Mouse (Mus musculus): ENCODE measurements at regions not wholly inside any gene's neighbourhood (a gene's known extent, or its start where the extent isn't known, plus 50 kb on each side); places are given as distances from the start of the nearest gene placed in this dataset.
A peak's percentile ranks its signal among the peaks of the same experiment; 100 is the strongest.

- H3K27ac ChIP-seq (ENCODE audit: low read depth, low read length): no peak overlapping the region
- H3K4me1 ChIP-seq (ENCODE audit: control insufficient read depth, insufficient read depth, low read length): no peaks in the 10 kb centered on the region
- ATAC-seq (ENCODE audit: low read depth): no peak
- H3K4me3 ChIP-seq (ENCODE audit: low read depth, low read length): no peak overlapping the region
- H3K36me3 ChIP-seq (ENCODE audit: control insufficient read depth, insufficient read depth, low read length): no peaks in the 10 kb centered on the region
- no peaks in the 10 kb centered on the region for H3K27me3 ChIP-seq (ENCODE audit: control insufficient read depth, insufficient read depth, low read length)
- H3K9ac ChIP-seq (replicated peaks; ENCODE audit: low read depth, low read length): no peak overlapping the region
- H3K4me2 ChIP-seq (ENCODE audit: low read depth, low read length): no peak overlapping the region
- WGBS: 50% methylated on average over 1 of the region's 1 CpGs
- H3K9me3 ChIP-seq (ENCODE audit: control insufficient read depth, low read length): no peaks in the 10 kb centered on the region
Measured at GRCm38 (mm10) chr17:78078381-78078780, 121.7 kb upstream of the Crim1 start.

DNA sequence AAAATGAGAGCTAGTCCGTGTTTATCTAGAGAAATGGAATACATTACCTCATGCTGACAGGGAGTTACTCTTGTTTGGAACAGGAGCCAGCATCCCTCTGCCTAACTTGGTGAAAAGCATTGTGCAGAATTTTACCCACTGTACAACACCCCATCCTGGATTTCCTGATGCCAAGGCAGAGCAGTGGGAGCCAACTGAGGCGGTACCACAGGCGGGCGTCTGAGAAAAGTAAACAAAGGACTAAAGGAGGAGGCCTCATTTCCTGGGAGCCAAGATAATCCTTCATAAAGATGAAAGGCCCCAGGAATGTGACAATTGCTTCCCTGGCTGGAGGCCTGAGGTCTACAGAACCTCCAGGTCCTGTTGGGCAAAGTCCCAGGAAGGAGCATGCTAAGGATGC, 115.6 kb upstream of the Crim1 start:
- no peak overlapping the region for H3K9ac ChIP-seq (replicated peaks; ENCODE audit: low read depth, low read length)
- H3K9me3 ChIP-seq (ENCODE audit: control insufficient read depth, low read length): no peaks in the 10 kb centered on the region
- no peaks in the 10 kb centered on the region for H3K36me3 ChIP-seq (ENCODE audit: control insufficient read depth, insufficient read depth, low read length)
- H3K4me1 ChIP-seq (ENCODE audit: control insufficient read depth, insufficient read depth, low read length): no peaks in the 10 kb centered on the region
- no peak overlapping the region for H3K4me3 ChIP-seq (ENCODE audit: low read depth, low read length)
- 38% methylated on average over 4 of the region's 4 CpGs for WGBS
- no peak overlapping the region for H3K27ac ChIP-seq (ENCODE audit: low read depth, low read length)
- no peak for ATAC-seq (ENCODE audit: low read depth)
- no peaks in the 10 kb centered on the region for H3K27me3 ChIP-seq (ENCODE audit: control insufficient read depth, insufficient read depth, low read length)
- no peak overlapping the region for H3K4me2 ChIP-seq (ENCODE audit: low read depth, low read length)

DNA sequence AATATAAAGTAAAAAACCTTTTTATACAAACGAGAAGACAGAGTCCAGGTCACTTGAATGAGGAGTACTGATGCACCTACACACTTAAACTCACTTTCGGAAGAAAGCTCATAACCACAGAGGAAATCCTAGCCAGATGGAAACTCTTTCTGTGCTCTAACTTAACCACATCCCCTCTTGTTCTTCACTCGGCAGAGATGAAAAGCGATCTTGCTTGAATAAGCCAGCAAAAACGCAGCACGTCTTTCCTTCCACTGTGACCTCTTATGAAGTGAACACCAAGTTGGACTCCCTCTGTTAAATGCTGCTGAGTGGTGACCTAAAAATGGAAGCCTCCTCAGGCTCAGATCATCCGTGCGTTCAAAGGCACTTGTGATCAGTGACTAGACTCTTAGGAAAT, 113.1 kb upstream of the Crim1 start:
- no peaks in the 10 kb centered on the region for H3K36me3 ChIP-seq (ENCODE audit: control insufficient read depth, insufficient read depth, low read length)
- no peaks in the 10 kb centered on the region for H3K4me1 ChIP-seq (ENCODE audit: control insufficient read depth, insufficient read depth, low read length)
- no peak overlapping the region for H3K9ac ChIP-seq (replicated peaks; ENCODE audit: low read depth, low read length)
- WGBS: 84% methylated on average over 8 of the region's 8 CpGs
- no peak overlapping the region for H3K27ac ChIP-seq (ENCODE audit: low read depth, low read length)
- H3K27me3 ChIP-seq (ENCODE audit: control insufficient read depth, insufficient read depth, low read length): no peaks in the 10 kb centered on the region
- no peaks in the 10 kb centered on the region for H3K9me3 ChIP-seq (ENCODE audit: control insufficient read depth, low read length)
- H3K4me2 ChIP-seq (ENCODE audit: low read depth, low read length): no peak overlapping the region
- ATAC-seq (ENCODE audit: low read depth): no peak
- no peak overlapping the region for H3K4me3 ChIP-seq (ENCODE audit: low read depth, low read length)

DNA sequence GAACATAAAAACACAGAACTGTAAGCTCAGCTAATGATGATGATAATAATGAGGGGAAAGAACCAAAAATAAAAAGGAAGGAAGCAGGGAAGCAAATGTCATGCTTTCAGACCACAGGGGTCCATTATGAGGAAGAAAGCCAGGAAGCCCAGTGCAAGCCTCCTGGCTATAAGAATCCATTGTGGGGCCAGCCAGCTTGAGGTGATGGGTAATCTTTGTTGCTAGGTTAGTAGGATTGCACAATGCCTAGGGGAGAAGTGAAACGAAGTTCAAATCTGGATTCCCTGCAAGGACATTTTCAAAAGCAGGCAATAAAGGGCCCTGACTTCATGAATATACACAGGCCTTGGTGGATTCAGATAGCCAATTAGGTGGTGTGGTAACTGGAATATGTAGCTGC, 102.3 kb upstream of the Crim1 start:
- Histone ChIP-seq H3K4me1 (ENCODE audit: control insufficient read depth, insufficient read depth, low read length) (no peaks in the 10 kb centered on the region), H3K9me3 (ENCODE audit: control insufficient read depth, low read length) (no peaks in the 10 kb centered on the region), H3K4me3 (ENCODE audit: low read depth, low read length) (no peak overlapping the region), H3K27me3 (ENCODE audit: control insufficient read depth, insufficient read depth, low read length) (no peaks in the 10 kb centered on the region), H3K27ac (ENCODE audit: low read depth, low read length) (no peak overlapping the region), H3K9ac (replicated peaks; ENCODE audit: low read depth, low read length) (no peak overlapping the region), H3K4me2 (ENCODE audit: low read depth, low read length) (no peak overlapping the region), H3K36me3 (ENCODE audit: control insufficient read depth, insufficient read depth, low read length) (no peaks in the 10 kb centered on the region)
- WGBS: 10% methylated on average over 1 of the region's 1 CpGs
- ATAC-seq (ENCODE audit: low read depth): no peak

DNA sequence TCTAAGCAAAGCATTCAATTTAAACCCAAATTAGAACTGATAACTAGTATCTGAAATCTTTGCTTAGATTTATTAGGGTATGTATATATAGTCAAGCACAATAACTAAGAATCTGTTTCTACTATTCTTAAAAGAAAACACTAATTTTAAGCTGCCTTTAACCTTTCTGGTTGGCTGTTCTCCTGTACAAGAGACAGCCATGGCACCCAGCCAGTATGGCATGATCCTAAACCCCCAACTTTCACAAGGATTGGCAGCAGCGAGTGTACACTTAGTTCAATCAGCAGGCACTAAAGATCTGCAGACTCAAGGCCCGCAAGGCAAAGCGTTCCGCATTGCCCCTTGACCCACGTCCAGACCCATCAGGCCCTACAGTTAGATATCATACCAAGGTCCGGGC, 91.3 kb upstream of the Crim1 start:
- Histone ChIP-seq H3K9ac (replicated peaks; ENCODE audit: low read depth, low read length) (no peak overlapping the region), H3K4me3 (ENCODE audit: low read depth, low read length) (no peak overlapping the region), H3K36me3 (ENCODE audit: control insufficient read depth, insufficient read depth, low read length) (no peaks in the 10 kb centered on the region), H3K4me1 (ENCODE audit: control insufficient read depth, insufficient read depth, low read length) (no peaks in the 10 kb centered on the region), H3K27me3 (ENCODE audit: control insufficient read depth, insufficient read depth, low read length) (no peaks in the 10 kb centered on the region), H3K9me3 (ENCODE audit: control insufficient read depth, low read length) (no peaks in the 10 kb centered on the region), H3K4me2 (ENCODE audit: low read depth, low read length) (no peak overlapping the region), H3K27ac (ENCODE audit: low read depth, low read length) (no peak overlapping the region)
- 96% methylated on average over 6 of the region's 6 CpGs for WGBS
- no peak for ATAC-seq (ENCODE audit: low read depth)

- 85% methylated on average over 7 of the region's 7 CpGs for WGBS
- no peak overlapping the region for H3K4me2 ChIP-seq (ENCODE audit: low read depth, low read length)
- no peak for ATAC-seq (ENCODE audit: low read depth)
Measured at GRCm38 (mm10) chr17:78109364-78110222, 90.5 kb upstream of the Crim1 start.

DNA sequence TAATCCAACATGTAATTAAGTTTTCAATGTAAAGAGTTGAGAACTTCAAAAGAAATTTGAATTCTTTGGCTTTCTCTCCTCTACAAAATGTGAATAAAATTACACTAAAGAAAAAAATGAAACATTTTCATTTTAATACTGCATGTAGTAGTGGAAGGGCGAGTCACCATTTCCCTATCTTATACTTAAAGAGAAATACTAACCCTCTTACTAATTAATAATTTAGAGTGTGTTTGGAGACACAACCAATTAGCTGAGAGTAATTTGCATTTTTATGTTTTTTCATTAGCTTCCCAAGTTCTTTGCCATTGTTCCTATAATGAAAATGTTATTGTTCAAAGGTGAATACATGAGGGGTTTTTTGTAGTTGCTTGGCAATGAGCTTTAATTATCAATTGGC, 67.9 kb upstream of the Crim1 start:
- Histone ChIP-seq H3K27me3 (ENCODE audit: control insufficient read depth, insufficient read depth, low read length) (no peaks in the 10 kb centered on the region), H3K4me1 (ENCODE audit: control insufficient read depth, insufficient read depth, low read length) (no peaks in the 10 kb centered on the region), H3K9me3 (ENCODE audit: control insufficient read depth, low read length) (no peaks in the 10 kb centered on the region), H3K4me2 (ENCODE audit: low read depth, low read length) (no peak overlapping the region), H3K36me3 (ENCODE audit: control insufficient read depth, insufficient read depth, low read length) (no peaks in the 10 kb centered on the region), H3K4me3 (ENCODE audit: low read depth, low read length) (no peak overlapping the region), H3K27ac (ENCODE audit: low read depth, low read length) (no peak overlapping the region), H3K9ac (replicated peaks; ENCODE audit: low read depth, low read length) (no peak overlapping the region)
- 0 out of 2 replicates have a peak, but pooled peaks have one; percentile 51 for ATAC-seq (ENCODE audit: low read depth)
- 60% methylated on average over 1 of the region's 1 CpGs for WGBS

More at GRCm38 (mm10) chr17:78109364-78110222, 90.5 kb upstream of the Crim1 start:
- H3K27me3 ChIP-seq (ENCODE audit: control insufficient read depth, insufficient read depth, low read length): no peaks in the 10 kb centered on the region
- no peaks in the 10 kb centered on the region for H3K9me3 ChIP-seq (ENCODE audit: control insufficient read depth, low read length)
- no peak overlapping the region for H3K9ac ChIP-seq (replicated peaks; ENCODE audit: low read depth, low read length)
- H3K36me3 ChIP-seq (ENCODE audit: control insufficient read depth, insufficient read depth, low read length): no peaks in the 10 kb centered on the region
- no peak overlapping the region for H3K4me3 ChIP-seq (ENCODE audit: low read depth, low read length)
- H3K4me1 ChIP-seq (ENCODE audit: control insufficient read depth, insufficient read depth, low read length): no peaks in the 10 kb centered on the region
- no peak overlapping the region for H3K27ac ChIP-seq (ENCODE audit: low read depth, low read length)

DNA sequence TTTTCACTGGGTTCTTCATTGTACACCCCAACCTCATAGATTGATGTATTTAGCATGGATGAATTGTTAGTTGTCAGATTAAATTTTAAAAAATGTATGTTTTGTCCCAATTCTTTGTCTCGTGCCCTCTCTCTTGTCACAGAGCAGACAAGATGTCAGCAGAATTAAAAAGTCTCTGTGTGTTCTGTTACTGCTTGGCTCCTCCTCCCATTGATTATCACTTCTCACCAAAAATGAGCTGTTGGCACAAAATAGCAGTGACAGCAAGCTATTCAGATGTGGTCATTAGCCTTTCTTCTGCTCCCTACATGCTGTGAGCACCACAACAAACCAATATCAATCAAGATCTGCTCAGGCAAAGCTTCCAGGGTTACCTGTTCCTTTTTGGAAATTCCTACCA, 62.1 kb upstream of the Crim1 start:
- no peak overlapping the region for H3K27ac ChIP-seq (ENCODE audit: low read depth, low read length)
- H3K27me3 ChIP-seq (ENCODE audit: control insufficient read depth, insufficient read depth, low read length): no peaks in the 10 kb centered on the region
- H3K36me3 ChIP-seq (ENCODE audit: control insufficient read depth, insufficient read depth, low read length): no peaks in the 10 kb centered on the region
- H3K9ac ChIP-seq (replicated peaks; ENCODE audit: low read depth, low read length): no peak overlapping the region
- no peaks in the 10 kb centered on the region for H3K4me1 ChIP-seq (ENCODE audit: control insufficient read depth, insufficient read depth, low read length)
- no peak for ATAC-seq (ENCODE audit: low read depth)
- 72% methylated on average over 1 of the region's 1 CpGs for WGBS
- H3K4me2 ChIP-seq (ENCODE audit: low read depth, low read length): no peak overlapping the region
- no peak overlapping the region for H3K4me3 ChIP-seq (ENCODE audit: low read depth, low read length)
- H3K9me3 ChIP-seq (ENCODE audit: control insufficient read depth, low read length): no peaks in the 10 kb centered on the region

- Histone ChIP-seq H3K36me3 (ENCODE audit: control insufficient read depth, insufficient read depth, low read length) (no peaks in the 10 kb centered on the region), H3K4me2 (ENCODE audit: low read depth, low read length) (no peak overlapping the region), H3K27ac (ENCODE audit: low read depth, low read length) (no peak overlapping the region), H3K9me3 (ENCODE audit: control insufficient read depth, low read length) (no peaks in the 10 kb centered on the region), H3K9ac (replicated peaks; ENCODE audit: low read depth, low read length) (no peak overlapping the region), H3K4me1 (ENCODE audit: control insufficient read depth, insufficient read depth, low read length) (no peaks in the 10 kb centered on the region), H3K27me3 (ENCODE audit: control insufficient read depth, insufficient read depth, low read length) (no peaks in the 10 kb centered on the region), H3K4me3 (ENCODE audit: low read depth, low read length) (no peak overlapping the region)
- no peak for ATAC-seq (ENCODE audit: low read depth)
- 90% methylated on average over 7 of the region's 7 CpGs for WGBS
Measured at GRCm38 (mm10) chr17:78140660-78141059, 59.4 kb upstream of the Crim1 start.

All from neural tube, embryonic 14.5 days (tissue).